Mouse (Mus musculus) liver, embryonic 16.5 days (tissue): ENCODE data around the gene Ube2s. TPM values are rescaled to one million over a fixed set of nuclear protein-coding genes. Genes with fewer than 3 reads are reported as not detected.

ENCODE experiments used
- ATAC-seq: fragments of 200-750 bp; cut with Nextera tagmentation; 2 replicates; pipeline ENCODE4 v1.8.0; 2017; ENCODE audit warnings: low read depth, mild to moderate bottlenecking, moderate number of reproducible peaks, moderate library complexity
- H3K27ac ChIP-seq: fragments of 300-500 bp; sonication (generic); 2 replicates; pipeline ENCODE4 v1.5.1; 2014; ENCODE audit warnings: mild to moderate bottlenecking, low read length
- H3K27me3 ChIP-seq: fragments of 300-500 bp; sonication (generic); 2 replicates; pipeline ENCODE4 v1.6.1; 2014; ENCODE audit warnings: low read depth, low read length, mixed read lengths; ENCODE audit not compliant: control insufficient read depth, insufficient read depth
- H3K36me3 ChIP-seq: fragments of 300-500 bp; sonication (generic); 2 replicates; pipeline ENCODE4 v1.6.1; 2014; ENCODE audit warnings: mild to moderate bottlenecking; ENCODE audit not compliant: control insufficient read depth, insufficient read depth
- H3K4me1 ChIP-seq: fragments of 300-500 bp; sonication (generic); 2 replicates; pipeline ENCODE4 v1.6.1; 2014; ENCODE audit warnings: low read depth, low read length, mixed read lengths; ENCODE audit not compliant: control insufficient read depth
- H3K4me2 ChIP-seq: fragments of 300-500 bp; sonication (generic); 2 replicates; pipeline ENCODE4 v1.6.1; 2014; ENCODE audit warnings: low read depth, low read length, mixed read lengths
- H3K4me3 ChIP-seq: fragments of 300-500 bp; sonication (generic); 2 replicates; pipeline ENCODE4 v1.5.1; 2014; ENCODE audit warnings: low read depth, mild to moderate bottlenecking, low read length
- H3K9ac ChIP-seq: fragments of 300-500 bp; sonication (generic); 2 replicates; pipeline ENCODE4 v1.6.1; 2014; ENCODE audit warnings: low read depth, low read length
- H3K9me3 ChIP-seq: fragments of 300-500 bp; sonication (generic); replicated peaks from 2 replicates; pipeline ENCODE4 v1.6.1; 2016; ENCODE audit warnings: low read length; ENCODE audit not compliant: control insufficient read depth
- WGBS: fragments of 180-500 bp; shearing (Covaris S2); extraction: QIAGEN DNeasy Blood & Tissue Kit; methylation state at CpG from one replicate; pipeline ENCODE4 v1.1.7; 2014; ENCODE audit not compliant: insufficient replicate concordance; 5-methylcytosine and 5-hydroxymethylcytosine counted together
- polyA plus RNA-seq: library from polyadenylated mRNA; unstranded; fragments of >200 nt; fragmentation: Nextera tagmentation; extraction: Ambion mirVana; gene quantifications from 2 replicates; pipeline ENCODE4 v1.2.1, GENCODE M21; 2015

Gene Ube2s
- polyA plus RNA-seq, 1 experiment from 2014 or later: 272 TPM

DNA sequence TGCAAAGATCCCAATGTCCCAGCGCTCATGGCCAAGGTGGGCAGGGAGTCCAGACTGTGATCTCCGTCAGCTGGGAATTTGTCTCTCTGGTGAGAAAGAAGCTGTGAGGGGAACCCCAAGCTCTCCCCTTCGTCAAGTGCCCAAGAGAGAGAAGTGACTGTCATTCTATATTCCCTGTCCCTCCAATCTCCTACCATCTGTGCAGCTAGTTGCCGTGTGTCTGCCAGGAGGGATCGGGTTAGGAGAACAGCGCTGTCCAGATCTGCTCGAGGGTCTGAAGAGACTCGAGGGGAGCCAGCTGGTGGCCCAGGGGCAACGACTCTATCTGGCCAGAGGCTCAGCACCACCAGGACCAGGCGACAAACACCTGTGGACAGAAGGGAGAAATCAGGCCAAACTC lies 36.3 kb downstream of the Ube2s start:
- no peak overlapping the region for H3K4me3 ChIP-seq
- no peak overlapping the region for H3K4me2 ChIP-seq
- WGBS: 32% methylated on average over 10 of the region's 10 CpGs
- H3K9ac ChIP-seq: no peak overlapping the region
- peaks cover 65% of the 10 kb centered on the region for H3K27me3 ChIP-seq
- no peaks in the 10 kb centered on the region for H3K9me3 ChIP-seq
- no peak for ATAC-seq
- no peaks in the 10 kb centered on the region for H3K36me3 ChIP-seq
- peaks cover 4% of the 10 kb centered on the region for H3K4me1 ChIP-seq
- H3K27ac ChIP-seq: no peak overlapping the region

DNA sequence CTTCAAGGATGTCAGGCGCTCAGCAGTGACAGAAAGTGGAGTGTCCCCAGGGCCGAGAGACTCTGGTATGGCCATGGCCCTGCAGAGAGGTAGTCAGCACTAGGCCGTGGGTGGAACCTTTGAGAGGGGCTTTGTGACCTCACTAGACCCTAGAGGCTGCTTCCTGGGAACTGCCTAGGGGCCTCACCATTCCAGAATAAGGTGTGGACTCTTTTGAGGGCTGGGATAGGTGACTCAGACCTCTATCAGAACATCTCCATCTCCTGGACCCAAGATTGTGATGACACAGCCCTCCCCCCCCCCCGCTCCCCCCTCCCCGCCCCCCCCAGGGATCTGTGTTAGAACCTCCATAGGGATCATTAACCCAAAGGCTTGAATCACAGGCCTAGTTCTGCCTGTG lies 41.2 kb downstream of the Ube2s start, which contains the start of gene Fam71e2:
Gene Fam71e2 (minus strand): TSS at position 101 of the 400 bp plus-strand sequence.
- Histone ChIP-seq H3K36me3 (no peaks in the 10 kb centered on the region), H3K4me1 (no peaks in the 10 kb centered on the region), H3K27ac (no peak within 1 kb of the TSS), H3K27me3 (peaks cover 27% of the 10 kb centered on the region), H3K4me3 (no peak within 1 kb of the TSS), H3K9ac (no peak within 1 kb of the TSS), H3K4me2 (no peak within 1 kb of the TSS), H3K9me3 (no peaks in the 10 kb centered on the region)
- no peak for ATAC-seq
- 58% methylated on average over 3 of the region's 5 CpGs for WGBS

DNA sequence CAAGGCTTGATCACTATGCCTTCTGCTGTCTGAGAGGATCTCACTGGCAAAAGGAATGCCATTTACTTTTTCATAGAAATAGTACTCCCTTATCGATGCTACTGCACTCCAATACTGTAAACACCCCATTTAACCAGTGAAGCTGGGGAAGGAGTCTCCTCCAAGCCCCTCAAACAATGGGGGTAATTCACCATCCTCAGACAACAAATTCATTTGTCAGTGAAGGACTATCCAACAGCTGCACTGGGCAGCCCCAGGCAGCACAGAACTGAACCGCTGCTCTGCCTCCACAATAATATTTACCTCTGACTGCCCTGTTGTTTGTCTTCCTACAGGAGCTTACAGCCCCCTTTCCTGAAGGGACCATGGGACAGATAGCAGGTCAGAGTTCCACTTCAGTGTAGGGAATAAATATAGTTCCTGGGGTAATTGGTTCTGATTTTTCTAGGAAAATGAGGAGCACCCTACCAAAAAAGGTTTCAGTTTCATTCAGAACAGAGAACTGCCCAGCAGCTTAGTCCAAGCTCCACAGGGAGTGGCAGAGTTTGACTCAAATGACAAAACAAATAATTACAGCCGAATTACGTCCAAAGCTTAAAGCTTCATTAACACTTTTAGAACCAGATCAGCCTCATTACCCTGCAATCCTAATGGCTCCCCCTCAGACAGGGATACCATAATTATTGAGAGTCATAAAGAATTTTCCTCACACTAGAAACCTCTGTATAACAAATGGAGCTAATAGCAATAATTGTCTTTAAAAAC lies 47.3 kb downstream of the Ube2s start:
- H3K27ac ChIP-seq: no peak overlapping the region
- H3K9me3 ChIP-seq: no peaks in the 10 kb centered on the region
- H3K4me1 ChIP-seq: no peaks in the 10 kb centered on the region
- H3K4me2 ChIP-seq: no peak overlapping the region
- peaks cover 6% of the 10 kb centered on the region for H3K27me3 ChIP-seq
- H3K4me3 ChIP-seq: no peak overlapping the region
- H3K9ac ChIP-seq: no peak overlapping the region
- no peaks in the 10 kb centered on the region for H3K36me3 ChIP-seq
- 29% methylated on average over 4 of the region's 4 CpGs for WGBS
- ATAC-seq: peak; percentile 43

DNA sequence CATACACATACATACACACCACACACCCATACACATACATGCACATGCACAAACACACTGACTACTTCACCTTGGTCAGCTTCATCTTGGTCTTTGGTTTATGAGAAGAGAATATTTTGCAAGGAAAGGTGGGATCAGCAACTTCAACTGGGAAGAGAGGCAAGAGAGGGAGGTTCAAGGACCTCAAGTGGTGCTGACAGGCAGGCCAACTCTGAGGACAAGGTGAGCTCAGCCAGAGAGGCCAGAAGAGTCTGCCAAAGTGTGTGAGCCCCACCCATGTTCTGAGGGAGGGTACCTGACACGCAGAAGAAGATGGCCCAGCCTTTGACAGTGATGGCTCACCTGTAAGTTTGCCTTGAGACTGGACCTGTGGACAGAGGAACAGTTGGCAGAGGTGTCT lies 52.7 kb downstream of the Ube2s start:
- Histone ChIP-seq H3K4me2 (no peak overlapping the region), H3K9me3 (no peaks in the 10 kb centered on the region), H3K36me3 (no peaks in the 10 kb centered on the region), H3K27me3 (no peaks in the 10 kb centered on the region), H3K27ac (no peak overlapping the region), H3K4me3 (no peak overlapping the region), H3K4me1 (no peaks in the 10 kb centered on the region), H3K9ac (no peak overlapping the region)
- 22% methylated on average over 1 of the region's 1 CpGs for WGBS
- no peak for ATAC-seq

DNA sequence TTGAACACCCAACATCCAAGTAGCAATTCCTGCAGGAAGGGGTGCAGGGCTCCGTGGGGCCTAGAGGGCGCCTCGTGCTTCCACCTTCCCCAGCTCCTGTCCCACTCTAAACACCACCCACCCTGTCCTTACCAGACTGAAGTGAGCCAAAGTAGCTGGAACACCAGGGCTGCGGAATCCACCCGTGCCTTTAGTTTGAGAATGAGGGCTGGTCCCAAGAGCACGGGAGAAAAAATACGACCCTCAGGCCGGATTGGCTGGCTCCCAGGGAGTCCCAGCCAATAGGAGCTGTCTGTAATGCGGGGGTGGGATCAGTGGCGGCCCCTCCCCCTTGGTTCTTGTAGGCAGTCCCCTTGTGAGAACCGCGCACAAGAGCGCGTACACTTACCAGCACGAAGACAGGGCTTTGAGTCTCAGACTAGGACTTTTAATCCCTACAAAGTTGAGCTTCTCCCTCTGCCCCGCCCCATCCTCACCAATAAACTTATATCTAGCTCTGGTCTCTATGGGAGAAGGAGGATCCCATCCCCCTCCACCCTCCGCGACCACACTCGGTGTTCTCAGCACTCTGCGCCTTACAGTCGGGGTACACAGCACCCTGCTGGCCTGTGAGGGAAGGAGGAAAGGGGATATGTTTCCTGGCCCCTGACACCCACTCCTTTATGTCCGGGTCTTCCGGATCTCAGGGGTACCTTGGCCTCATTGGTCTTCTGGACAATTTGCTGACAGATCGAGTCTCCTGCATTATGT lies 59.4 kb downstream of the Ube2s start, which contains the start of gene Cox6b2:
Gene Cox6b2 (minus strand): TSS at position 274 of the 750 bp plus-strand sequence.
- Histone ChIP-seq H3K9ac (peak within 1 kb of the TSS; percentile 71), H3K4me3 (peak within 1 kb of the TSS; percentile 73), H3K9me3 (no peaks in the 10 kb centered on the region), H3K27me3 (no peaks in the 10 kb centered on the region), H3K4me2 (peak within 1 kb of the TSS; percentile 85), H3K4me1 (peaks cover 45% of the 10 kb centered on the region), H3K36me3 (no peaks in the 10 kb centered on the region), H3K27ac (peak within 1 kb of the TSS; percentile 89)
- 6% methylated on average over 24 of the region's 24 CpGs for WGBS
- ATAC-seq: peak; percentile 85

DNA sequence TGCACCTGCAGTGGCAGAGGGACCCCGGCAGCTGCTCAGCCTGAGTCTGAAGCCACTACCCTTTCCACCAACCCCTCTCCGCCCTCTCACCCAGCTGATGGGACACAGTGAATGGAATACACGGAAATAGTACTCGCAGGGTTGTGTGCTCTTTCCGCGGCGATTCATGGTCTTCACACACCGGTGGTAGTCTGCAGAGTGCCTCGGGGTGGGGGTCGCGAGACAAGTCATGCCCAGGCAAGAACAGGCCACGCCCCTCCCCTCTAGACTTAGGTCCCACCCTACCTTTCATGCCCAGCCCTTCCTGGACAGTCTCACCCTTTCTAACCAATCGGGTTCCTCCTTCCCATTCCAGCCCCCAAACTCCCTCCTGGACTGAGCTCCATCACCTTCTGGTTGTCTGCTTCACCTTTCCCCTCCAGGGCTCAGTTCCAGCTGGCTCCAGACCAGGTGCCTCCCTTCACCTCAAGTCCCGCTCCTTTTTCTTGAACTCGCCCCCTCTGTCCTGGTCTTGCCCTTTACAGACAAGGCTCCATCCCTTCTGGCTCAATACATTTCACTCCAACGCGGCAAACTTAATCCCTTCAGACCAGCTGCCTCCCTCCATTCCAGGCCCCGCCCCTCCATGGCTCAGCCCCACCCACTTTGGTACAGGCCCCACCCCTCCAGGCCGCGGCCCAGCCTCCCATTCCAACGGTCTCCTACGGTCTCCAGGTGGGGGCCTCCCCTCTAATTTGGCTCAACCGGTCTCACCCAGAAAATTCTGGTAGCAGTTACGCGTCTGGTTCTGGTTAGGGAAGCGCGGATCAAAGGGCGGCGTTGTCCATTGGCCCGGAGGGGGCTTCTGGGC lies 60.2 kb downstream of the Ube2s start:
- Histone ChIP-seq H3K27ac (peak overlapping the region; percentile 89), H3K4me2 (peak overlapping the region; percentile 85), H3K9me3 (no peaks in the 10 kb centered on the region), H3K9ac (peak overlapping the region; percentile 71), H3K4me3 (peak overlapping the region; percentile 73), H3K4me1 (peaks cover 50% of the 10 kb centered on the region), H3K27me3 (no peaks in the 10 kb centered on the region), H3K36me3 (no peaks in the 10 kb centered on the region)
- 3% methylated on average over 30 of the region's 30 CpGs for WGBS
- peak; percentile 78 for ATAC-seq

DNA sequence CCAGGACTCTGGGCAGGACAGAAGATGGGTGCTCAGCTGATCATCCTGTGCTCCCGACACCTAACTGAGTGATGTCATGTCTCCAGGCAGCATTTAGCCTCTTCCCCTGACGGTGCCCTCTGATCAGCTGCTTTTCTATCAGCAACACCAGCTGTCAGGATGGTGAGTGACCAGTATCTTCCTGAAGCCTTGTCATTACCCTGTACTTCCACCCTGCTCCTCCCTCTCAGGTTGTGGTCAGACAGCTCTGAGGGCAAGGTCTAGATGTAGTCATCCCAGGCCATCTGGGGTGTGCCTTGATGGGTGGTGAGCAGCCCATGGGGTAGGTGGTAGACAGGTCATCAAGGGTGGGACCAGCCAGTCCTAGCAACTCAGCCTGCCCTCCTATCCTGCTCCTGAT lies 63.2 kb downstream of the Ube2s start:
- no peak overlapping the region for H3K9ac ChIP-seq
- no peaks in the 10 kb centered on the region for H3K27me3 ChIP-seq
- peaks cover 80% of the 10 kb centered on the region for H3K4me1 ChIP-seq
- H3K9me3 ChIP-seq: no peaks in the 10 kb centered on the region
- H3K27ac ChIP-seq: peak overlapping the region; percentile 94
- H3K4me3 ChIP-seq: no peak overlapping the region
- peak; percentile 5 for ATAC-seq
- 33% methylated on average over 2 of the region's 2 CpGs for WGBS
- peaks cover 13% of the 10 kb centered on the region; the same call in 1 of the 2 replicates for H3K36me3 ChIP-seq
- no peak overlapping the region for H3K4me2 ChIP-seq

DNA sequence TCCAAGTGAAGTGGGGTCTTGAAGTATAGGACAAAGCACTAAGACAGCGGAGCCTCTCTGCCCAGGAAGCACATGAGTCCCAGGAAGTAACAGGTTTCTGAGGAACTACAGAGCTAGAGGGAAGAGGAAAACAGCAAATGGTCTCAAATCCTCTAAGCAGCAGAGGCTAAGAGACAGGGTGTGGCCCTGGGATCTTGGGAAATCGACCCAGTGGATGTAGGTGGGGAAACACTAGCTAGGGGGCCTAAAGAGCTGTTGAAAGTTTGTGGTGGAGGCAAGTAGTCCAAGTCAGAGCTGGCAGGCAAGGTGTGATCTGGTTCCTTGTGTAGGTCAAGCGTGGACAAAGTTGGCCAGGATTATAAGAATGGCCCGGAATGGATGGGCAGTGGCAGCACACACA lies 64.1 kb downstream of the Ube2s start:
- Histone ChIP-seq H3K4me1 (peaks cover 88% of the 10 kb centered on the region), H3K27me3 (no peaks in the 10 kb centered on the region), H3K9me3 (no peaks in the 10 kb centered on the region), H3K4me2 (peak overlapping the region; percentile 27; the same call in 1 of the 2 replicates), H3K4me3 (no peak overlapping the region), H3K27ac (peak overlapping the region; percentile 94), H3K9ac (peak overlapping the region; percentile 6), H3K36me3 (peaks cover 13% of the 10 kb centered on the region; the same call in 1 of the 2 replicates)
- 68% methylated on average over 4 of the region's 4 CpGs for WGBS
- no peak for ATAC-seq
